Mouse (Mus musculus): Measurements from ENCODE around the gene B230118H07Rik. TPM values are rescaled to one million over a fixed set of nuclear protein-coding genes. Genes with fewer than 3 reads are reported as not detected.

B230118H07Rik gene
- polyA plus RNA-seq, 1 experiment: 38.3 TPM

- Histone ChIP-seq H3K27me3 (ENCODE audit: control insufficient read depth, insufficient read depth, low read length, poor library complexity, severe bottlenecking) (no peaks in the 10 kb centered on the region), H3K9ac (ENCODE audit: low read depth, poor library complexity, severe bottlenecking) (no peak overlapping the region), H3K4me3 (ENCODE audit: low read depth, low read length) (no peak overlapping the region), H3K36me3 (ENCODE audit: control insufficient read depth, insufficient read depth, low read length, poor library complexity, severe bottlenecking) (no peaks in the 10 kb centered on the region), H3K27ac (ENCODE audit: insufficient read depth, low read length) (no peak overlapping the region), H3K4me1 (ENCODE audit: control insufficient read depth, insufficient read depth, low read length) (no peaks in the 10 kb centered on the region), H3K9me3 (replicated peaks; ENCODE audit: control insufficient read depth, insufficient read depth, low read length, poor library complexity, severe bottlenecking) (no peaks in the 10 kb centered on the region)
- TF ChIP-seq EP300 (IDR thresholded peaks at IDR 0.05; ENCODE audit: insufficient read depth, low read depth, low read length) (no peak), CTCF (IDR thresholded peaks at IDR 0.05; ENCODE audit: low read depth, low read length) (no peak), POLR2A (IDR thresholded peaks at IDR 0.05; ENCODE audit: insufficient read depth, low read length) (no peak)
Measured at GRCm38 (mm10) chr2:101569230-101569629, 80.1 kb downstream of the B230118H07Rik start.

- TF ChIP-seq CTCF (IDR thresholded peaks at IDR 0.05; ENCODE audit: low read depth, low read length): no peak
- TF ChIP-seq POLR2A (IDR thresholded peaks at IDR 0.05; ENCODE audit: insufficient read depth, low read length): no peak
- no peak for TF ChIP-seq EP300 (IDR thresholded peaks at IDR 0.05; ENCODE audit: insufficient read depth, low read depth, low read length)
- Histone ChIP-seq H3K4me1 (ENCODE audit: control insufficient read depth, insufficient read depth, low read length) (no peaks in the 10 kb centered on the region), H3K4me3 (ENCODE audit: low read depth, low read length) (no peak overlapping the region), H3K27me3 (ENCODE audit: control insufficient read depth, insufficient read depth, low read length, poor library complexity, severe bottlenecking) (no peaks in the 10 kb centered on the region), H3K9me3 (replicated peaks; ENCODE audit: control insufficient read depth, insufficient read depth, low read length, poor library complexity, severe bottlenecking) (no peaks in the 10 kb centered on the region), H3K27ac (ENCODE audit: insufficient read depth, low read length) (no peak overlapping the region), H3K9ac (ENCODE audit: low read depth, poor library complexity, severe bottlenecking) (no peak overlapping the region), H3K36me3 (ENCODE audit: control insufficient read depth, insufficient read depth, low read length, poor library complexity, severe bottlenecking) (no peaks in the 10 kb centered on the region)
Measured at GRCm38 (mm10) chr2:101567490-101567889, 81.8 kb downstream of the B230118H07Rik start.

- H3K27ac ChIP-seq (ENCODE audit: insufficient read depth, low read length): no peak overlapping the region
- TF ChIP-seq POLR2A (IDR thresholded peaks at IDR 0.05; ENCODE audit: insufficient read depth, low read length): no peak
- no peak for TF ChIP-seq CTCF (IDR thresholded peaks at IDR 0.05; ENCODE audit: low read depth, low read length)
- no peak for TF ChIP-seq EP300 (IDR thresholded peaks at IDR 0.05; ENCODE audit: insufficient read depth, low read depth, low read length)
Measured at GRCm38 (mm10) chr2:101563776-101564175, 85.6 kb downstream of the B230118H07Rik start.

GRCm38 (mm10) chr2:101563206-101563605 lies 86.1 kb downstream of the B230118H07Rik start:
- H3K4me3 ChIP-seq (ENCODE audit: low read depth, low read length): no peak overlapping the region
- TF ChIP-seq CTCF (IDR thresholded peaks at IDR 0.05; ENCODE audit: low read depth, low read length): no peak
- no peak for TF ChIP-seq POLR2A (IDR thresholded peaks at IDR 0.05; ENCODE audit: insufficient read depth, low read length)
- TF ChIP-seq EP300 (IDR thresholded peaks at IDR 0.05; ENCODE audit: insufficient read depth, low read depth, low read length): no peak
- no peaks in the 10 kb centered on the region for H3K27me3 ChIP-seq (ENCODE audit: control insufficient read depth, insufficient read depth, low read length, poor library complexity, severe bottlenecking)
- no peaks in the 10 kb centered on the region for H3K9me3 ChIP-seq (replicated peaks; ENCODE audit: control insufficient read depth, insufficient read depth, low read length, poor library complexity, severe bottlenecking)
- no peaks in the 10 kb centered on the region for H3K4me1 ChIP-seq (ENCODE audit: control insufficient read depth, insufficient read depth, low read length)
- no peak overlapping the region for H3K27ac ChIP-seq (ENCODE audit: insufficient read depth, low read length)
- no peaks in the 10 kb centered on the region for H3K36me3 ChIP-seq (ENCODE audit: control insufficient read depth, insufficient read depth, low read length, poor library complexity, severe bottlenecking)
- no peak overlapping the region for H3K9ac ChIP-seq (ENCODE audit: low read depth, poor library complexity, severe bottlenecking)

More at GRCm38 (mm10) chr2:101563776-101564175, 85.6 kb downstream of the B230118H07Rik start:
- Histone ChIP-seq H3K4me3 (ENCODE audit: low read depth, low read length) (no peak overlapping the region), H3K9ac (ENCODE audit: low read depth, poor library complexity, severe bottlenecking) (no peak overlapping the region), H3K9me3 (replicated peaks; ENCODE audit: control insufficient read depth, insufficient read depth, low read length, poor library complexity, severe bottlenecking) (no peaks in the 10 kb centered on the region), H3K36me3 (ENCODE audit: control insufficient read depth, insufficient read depth, low read length, poor library complexity, severe bottlenecking) (no peaks in the 10 kb centered on the region), H3K27me3 (ENCODE audit: control insufficient read depth, insufficient read depth, low read length, poor library complexity, severe bottlenecking) (no peaks in the 10 kb centered on the region), H3K4me1 (ENCODE audit: control insufficient read depth, insufficient read depth, low read length) (no peaks in the 10 kb centered on the region)

GRCm38 (mm10) chr2:101559431-101559830 lies 89.9 kb downstream of the B230118H07Rik start:
- Histone ChIP-seq H3K4me3 (ENCODE audit: low read depth, low read length) (no peak overlapping the region), H3K27me3 (ENCODE audit: control insufficient read depth, insufficient read depth, low read length, poor library complexity, severe bottlenecking) (no peaks in the 10 kb centered on the region), H3K9ac (ENCODE audit: low read depth, poor library complexity, severe bottlenecking) (no peak overlapping the region), H3K27ac (ENCODE audit: insufficient read depth, low read length) (no peak overlapping the region), H3K36me3 (ENCODE audit: control insufficient read depth, insufficient read depth, low read length, poor library complexity, severe bottlenecking) (no peaks in the 10 kb centered on the region), H3K4me1 (ENCODE audit: control insufficient read depth, insufficient read depth, low read length) (no peaks in the 10 kb centered on the region), H3K9me3 (replicated peaks; ENCODE audit: control insufficient read depth, insufficient read depth, low read length, poor library complexity, severe bottlenecking) (no peaks in the 10 kb centered on the region)
- TF ChIP-seq POLR2A (IDR thresholded peaks at IDR 0.05; ENCODE audit: insufficient read depth, low read length): no peak
- no peak for TF ChIP-seq EP300 (IDR thresholded peaks at IDR 0.05; ENCODE audit: insufficient read depth, low read depth, low read length)
- TF ChIP-seq CTCF (IDR thresholded peaks at IDR 0.05; ENCODE audit: low read depth, low read length): no peak

- H3K4me3 ChIP-seq (ENCODE audit: low read depth, low read length): no peak overlapping the region
- no peaks in the 10 kb centered on the region for H3K36me3 ChIP-seq (ENCODE audit: control insufficient read depth, insufficient read depth, low read length, poor library complexity, severe bottlenecking)
- H3K27ac ChIP-seq (ENCODE audit: insufficient read depth, low read length): no peak overlapping the region
- H3K27me3 ChIP-seq (ENCODE audit: control insufficient read depth, insufficient read depth, low read length, poor library complexity, severe bottlenecking): no peaks in the 10 kb centered on the region
- H3K9me3 ChIP-seq (replicated peaks; ENCODE audit: control insufficient read depth, insufficient read depth, low read length, poor library complexity, severe bottlenecking): no peaks in the 10 kb centered on the region
- no peaks in the 10 kb centered on the region for H3K4me1 ChIP-seq (ENCODE audit: control insufficient read depth, insufficient read depth, low read length)
- no peak overlapping the region for H3K9ac ChIP-seq (ENCODE audit: low read depth, poor library complexity, severe bottlenecking)
- TF ChIP-seq EP300 (IDR thresholded peaks at IDR 0.05; ENCODE audit: insufficient read depth, low read depth, low read length) (no peak), CTCF (IDR thresholded peaks at IDR 0.05; ENCODE audit: low read depth, low read length) (no peak), POLR2A (IDR thresholded peaks at IDR 0.05; ENCODE audit: insufficient read depth, low read length) (no peak)
Measured at GRCm38 (mm10) chr2:101555886-101556285, 93.4 kb downstream of the B230118H07Rik start.
